Mouse (Mus musculus) adrenal gland, adult 18-20 months (tissue): ENCODE results near the gene Clta. TPM values are rescaled to one million over a fixed set of nuclear protein-coding genes. Genes with fewer than 3 reads are reported as not detected.
"Not testable (repeated sequence)": the region's sequence is repeated elsewhere in the genome, so short reads cannot be mapped to it uniquely, and the experiment has no call there.

Experiments
- DNase-seq, 2 experiments: peaks; one replicate each; pipeline ENCODE4 v3.0.0; 2021 to 2022; ENCODE audit warnings: low spot score in 2 of 2
- total RNA-seq, 2 experiments: library from RNA; stranded (reverse); gene quantifications; 1 replicate in 1 of 2; 2 replicates in 1 of 2; pipeline ENCODE4 v1.2.3; 2021

The Clta gene
- total RNA-seq, 2 experiments from 2014 or later = 169 to 180 TPM

DNA sequence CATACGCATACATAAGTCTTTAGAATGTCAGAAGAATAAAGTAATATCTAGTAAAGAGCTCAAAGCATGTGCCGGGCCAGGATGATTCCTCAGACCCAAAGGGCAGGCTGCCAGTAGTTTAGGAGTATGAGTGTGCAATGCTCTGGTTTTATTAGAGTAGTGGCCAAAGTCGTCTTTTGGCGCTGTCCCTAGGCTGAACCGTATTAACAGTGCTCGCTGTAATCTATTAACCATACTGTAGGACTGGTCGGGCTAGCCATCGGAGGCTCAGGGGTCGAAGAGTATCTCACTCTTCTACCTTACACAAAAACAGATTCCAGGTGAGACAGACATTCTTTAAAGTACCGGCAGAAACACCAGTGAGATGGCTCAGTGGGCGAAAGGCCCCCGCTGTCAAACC, 12.5 kb downstream of the Clta start:
- peak in 1 of 2 experiments; percentile 9 for DNase-seq

DNA sequence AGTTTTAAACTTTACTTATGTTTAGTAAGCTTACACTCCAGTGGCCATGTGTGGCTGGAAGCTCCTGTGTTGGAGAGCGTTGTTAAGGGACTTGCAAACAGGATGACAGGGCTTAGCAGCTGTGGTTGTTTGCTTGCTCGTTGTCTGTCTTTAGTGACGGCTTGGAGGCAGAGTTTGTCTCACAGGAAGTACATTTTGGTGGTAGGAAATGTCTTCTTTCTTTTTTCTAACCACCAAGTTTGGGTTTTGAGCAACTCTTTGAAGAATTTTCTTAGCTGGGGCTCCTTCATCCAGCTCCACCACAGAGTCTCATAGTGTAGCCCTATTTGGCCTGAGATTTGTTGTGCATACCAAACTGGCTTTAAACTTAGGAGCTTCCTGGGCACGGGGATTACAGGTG, 18.1 kb downstream of the Clta start:
- no peak for DNase-seq

DNA sequence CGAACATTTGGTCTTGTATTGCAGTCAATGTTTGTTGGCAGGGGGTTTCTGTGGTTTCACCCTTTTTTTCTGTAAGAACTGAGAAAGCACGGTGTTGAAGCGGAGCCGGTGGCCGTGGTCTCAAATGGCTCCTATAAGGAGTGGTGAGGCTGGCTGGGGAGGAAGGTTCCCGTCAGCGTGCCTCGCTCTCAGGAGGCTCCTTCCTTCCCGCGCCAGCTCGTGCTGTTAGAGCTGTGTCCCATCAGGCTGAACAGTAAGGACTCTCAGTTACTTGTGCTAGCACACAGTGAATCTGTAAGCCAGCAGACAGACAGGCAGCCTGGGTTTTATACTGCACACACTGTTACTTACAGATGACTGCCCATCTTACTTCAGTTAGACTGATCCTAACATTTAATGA, 18.5 kb downstream of the Clta start:
- no peak for DNase-seq

DNA sequence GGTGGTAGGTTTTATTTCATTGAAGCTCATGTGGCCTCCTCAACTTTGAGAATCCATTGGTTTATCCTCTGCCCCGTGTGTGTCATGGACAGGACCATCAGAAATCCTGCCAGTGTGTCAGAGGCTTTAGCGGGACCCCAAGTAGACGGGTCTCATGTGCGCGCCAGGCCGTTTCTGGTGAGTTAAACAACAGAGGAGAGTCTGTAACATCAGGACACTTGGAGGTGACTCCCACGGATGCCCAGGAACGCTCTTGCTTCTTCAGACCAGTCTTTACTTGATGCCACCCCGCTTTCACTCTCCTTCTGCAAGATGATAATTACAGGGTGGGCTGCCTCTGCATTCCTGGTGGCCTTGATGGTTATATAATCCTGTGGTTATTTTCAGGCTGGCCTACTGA, 19.4 kb downstream of the Clta start:
- no peak for DNase-seq

DNA sequence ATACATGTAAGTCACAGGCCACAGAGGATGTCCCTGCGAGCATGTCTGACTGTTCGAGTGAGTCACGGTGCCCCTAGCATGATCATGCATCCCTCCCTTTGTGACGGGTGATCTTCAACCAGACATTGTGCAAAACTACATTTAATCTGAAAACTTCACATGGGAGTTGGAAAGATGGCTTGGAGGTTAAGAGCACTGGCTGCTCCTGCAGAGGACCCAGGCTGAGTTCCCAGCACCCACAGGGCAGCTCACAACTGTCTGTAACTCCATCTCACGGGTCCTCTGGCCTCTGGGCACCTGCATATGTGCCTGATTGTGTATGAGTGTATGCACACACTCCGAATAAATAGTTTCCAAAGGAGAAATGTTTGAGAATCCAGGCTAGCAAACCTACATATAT, 20.0 kb downstream of the Clta start:
- no peak for DNase-seq

DNA sequence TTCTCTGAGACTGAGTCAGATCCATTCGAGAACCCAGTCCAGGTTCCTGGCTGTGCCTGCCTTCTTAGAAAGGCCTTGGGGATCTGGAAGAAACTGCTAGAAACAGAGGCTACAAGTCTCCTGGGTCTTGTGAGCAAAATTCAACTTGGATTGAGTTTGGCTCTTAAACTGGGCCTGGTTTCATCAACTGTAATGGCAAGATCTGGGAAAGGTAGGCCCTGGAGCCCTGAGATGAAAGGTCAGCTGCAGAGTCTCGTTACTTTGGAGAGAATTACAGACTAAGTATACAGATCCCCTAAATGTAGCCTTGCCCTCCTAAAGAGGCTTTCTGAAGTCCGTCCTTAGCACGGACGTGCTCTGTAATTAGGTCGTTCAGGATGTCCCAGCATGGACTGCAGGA, 21.3 kb downstream of the Clta start:
- DNase-seq = no peak

DNA sequence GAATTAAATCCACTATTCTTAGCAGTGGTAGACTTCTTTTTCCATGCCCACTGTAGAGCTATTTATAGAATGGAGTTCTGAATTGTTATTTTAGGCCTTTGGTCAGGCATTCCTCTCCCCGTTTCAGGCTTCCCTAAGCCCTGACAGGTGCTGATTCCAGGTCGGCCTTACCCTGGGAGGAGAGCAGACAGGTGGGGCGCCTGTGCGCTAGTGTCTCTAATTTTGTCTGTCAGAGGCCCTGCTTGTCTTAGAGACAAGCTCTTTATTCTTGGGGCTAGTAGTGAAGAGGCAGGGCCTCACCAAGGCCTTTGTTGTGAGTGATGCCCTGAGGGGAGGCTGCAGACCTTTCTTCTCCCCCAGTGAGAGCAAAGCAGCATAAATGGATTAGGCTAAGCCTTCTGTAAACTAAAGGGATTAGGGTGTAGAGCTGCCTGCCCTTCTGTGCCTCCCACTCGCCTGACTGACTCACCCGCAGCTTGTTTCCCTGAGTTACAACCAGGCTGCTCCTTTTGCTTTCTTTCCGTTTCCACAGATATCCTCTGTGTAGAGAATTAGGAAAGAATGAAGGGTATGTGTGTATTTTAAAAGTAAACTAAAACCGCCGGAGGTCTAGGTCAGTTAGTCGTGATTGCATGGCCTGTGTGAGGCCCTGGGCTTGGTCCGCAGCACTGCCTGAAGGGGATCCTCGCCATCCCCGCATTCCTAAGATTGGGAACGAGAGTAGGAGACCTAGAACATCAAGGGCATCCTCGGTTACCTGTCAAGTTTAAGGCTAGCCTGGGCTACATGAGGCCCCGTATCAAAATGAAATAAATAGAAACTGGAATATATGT, 24.3 kb downstream of the Clta start:
- DNase-seq = no peak

DNA sequence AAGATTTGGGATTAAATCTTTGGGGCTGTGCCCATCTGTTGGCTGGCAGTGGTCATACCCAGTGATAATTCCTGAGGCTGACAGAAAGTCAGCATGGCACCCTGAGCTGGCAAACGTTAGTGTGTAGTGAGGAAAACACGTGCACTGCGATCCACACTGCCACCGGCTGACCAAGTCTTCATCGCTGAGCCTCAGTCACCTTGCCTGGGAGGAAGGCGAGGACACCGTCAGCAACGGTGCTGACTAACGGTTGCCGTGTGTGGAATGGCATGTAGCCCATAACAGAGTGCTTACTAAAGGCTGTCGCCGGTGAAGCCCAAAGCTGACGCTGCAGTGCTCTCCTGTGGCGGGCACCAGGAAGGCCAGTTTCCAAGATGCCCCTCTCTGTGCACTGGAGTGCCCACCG, 25.4 kb downstream of the Clta start:
- DNase-seq = no peak

DNA sequence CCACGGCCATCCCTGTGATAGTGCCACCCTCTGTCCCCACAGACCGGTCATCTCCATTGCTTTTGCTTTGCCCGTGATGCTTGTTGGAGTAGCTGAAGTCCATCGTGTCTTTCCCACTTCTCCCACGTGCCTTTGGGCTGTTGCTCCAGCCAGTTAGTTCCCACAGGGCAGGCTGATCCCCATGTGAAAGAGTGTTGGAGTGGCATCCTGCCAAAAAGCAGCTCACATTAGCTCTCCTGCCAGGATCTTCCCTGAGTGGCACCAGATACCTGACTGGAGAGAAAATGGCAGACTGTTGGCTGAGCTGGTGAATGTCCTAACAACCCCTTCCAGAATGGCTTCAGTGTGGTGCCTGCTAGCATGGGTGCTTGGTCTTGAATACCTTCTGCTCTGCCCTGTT, 27.3 kb downstream of the Clta start:
- DNase-seq = no peak

DNA sequence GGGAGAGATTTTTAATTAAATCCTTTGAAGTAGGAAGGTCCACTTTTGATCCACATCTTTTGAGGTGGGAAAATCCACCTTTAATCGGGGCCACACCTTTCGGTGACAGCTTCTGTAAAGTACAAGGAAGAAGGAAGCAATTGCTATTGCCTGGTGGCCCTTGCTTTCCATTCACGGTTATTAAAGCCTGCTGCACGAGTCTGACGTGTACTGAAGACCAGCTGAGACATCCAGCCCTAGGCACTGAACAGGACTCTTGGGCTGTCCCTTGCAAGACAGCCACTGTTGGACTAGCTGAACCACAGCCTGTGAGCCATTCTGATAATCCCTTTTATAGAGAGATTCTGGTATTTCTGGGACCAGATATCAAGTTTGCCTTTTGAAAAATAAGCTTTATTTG, 32.2 kb downstream of the Clta start:
- no peak for DNase-seq

DNA sequence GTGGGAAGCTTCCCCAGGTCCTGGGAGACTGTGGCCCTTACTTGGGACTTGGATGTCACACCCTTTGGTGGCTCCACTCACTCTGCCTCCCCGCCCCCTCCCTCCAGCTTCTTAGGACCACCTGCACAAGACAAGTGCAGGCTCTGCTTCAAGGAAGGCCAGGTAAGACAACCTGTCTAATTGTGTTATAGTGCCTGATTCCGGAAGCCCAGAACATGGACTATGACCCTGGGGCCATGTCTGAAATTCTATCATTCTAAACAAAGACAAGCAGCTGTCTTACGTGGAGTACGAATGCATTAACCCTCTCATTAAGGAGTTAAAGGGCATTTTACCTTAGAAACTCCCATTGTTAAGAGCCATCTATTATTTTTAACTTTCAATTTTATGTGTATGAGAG, 36.5 kb downstream of the Clta start:
- DNase-seq = no peak

DNA sequence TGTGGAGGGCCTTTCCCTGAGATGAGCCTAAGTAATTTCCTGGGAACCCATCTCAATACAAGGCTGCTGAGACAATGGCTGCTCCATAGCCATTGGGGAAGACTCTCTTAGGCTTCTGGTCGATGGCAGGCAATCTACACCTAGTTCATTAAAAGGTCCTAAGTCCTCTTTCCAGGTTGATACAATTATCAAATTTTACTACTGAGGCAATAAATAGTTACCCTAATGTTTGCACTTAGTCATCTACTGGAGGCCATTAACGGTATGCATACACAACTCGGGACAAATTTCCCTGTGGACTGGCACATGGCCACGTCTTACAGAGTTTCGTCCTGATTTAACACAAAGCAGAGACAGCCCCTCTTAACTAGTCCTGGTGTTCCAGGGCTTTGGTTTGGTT, 38.2 kb downstream of the Clta start:
- no peak for DNase-seq

DNA sequence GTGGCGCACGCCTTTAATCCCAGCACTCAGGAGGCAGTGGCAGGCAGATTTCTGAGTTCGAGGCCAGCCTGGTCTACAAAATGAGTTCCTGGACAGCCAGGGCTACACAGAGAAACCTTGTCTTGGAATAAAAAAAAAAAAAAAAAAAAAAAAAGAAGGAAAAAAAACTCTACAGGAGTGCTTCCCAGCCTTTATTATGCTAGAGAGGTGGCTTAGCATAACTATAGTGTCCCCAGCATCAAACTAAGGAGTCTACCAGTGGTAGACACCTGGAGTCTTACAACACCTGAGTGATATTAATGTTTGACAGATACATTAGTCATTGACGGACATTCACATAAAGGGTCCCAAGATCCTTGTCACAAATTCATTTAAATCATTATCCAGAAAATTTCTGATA, 38.9 kb downstream of the Clta start:
- not testable (repeated sequence) for DNase-seq

DNA sequence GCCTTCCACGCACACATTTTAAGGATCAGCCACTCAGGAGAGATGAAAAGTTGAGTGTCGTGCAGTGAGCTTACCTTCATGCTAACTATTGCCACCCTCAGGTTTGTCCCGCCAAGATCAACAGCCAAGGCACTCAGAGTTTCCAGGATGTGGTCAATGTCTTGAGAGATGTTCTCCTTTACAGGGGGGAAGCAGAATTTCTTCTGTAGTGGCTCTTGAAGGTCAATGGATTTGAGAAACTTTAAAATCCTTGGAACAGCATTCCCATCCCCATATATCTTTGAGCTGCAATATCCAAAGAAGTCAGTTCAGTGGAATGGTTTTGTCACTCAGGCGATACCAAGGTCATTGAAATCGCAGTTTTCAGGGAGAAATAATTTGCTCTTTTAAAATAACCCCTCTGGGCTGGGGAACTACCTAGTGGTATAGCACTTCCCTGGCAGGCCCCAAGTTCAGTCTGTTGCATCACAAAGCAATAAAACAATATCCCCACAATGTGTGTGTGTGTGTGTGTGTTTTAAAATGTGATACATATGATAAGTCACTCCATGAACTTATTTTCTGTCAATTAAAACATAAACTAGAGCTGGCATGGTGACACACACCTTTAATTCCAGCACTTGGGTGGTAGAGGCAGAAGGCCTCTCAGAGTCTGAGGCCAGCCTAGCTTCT, 40.6 kb downstream of the Clta start:
- no peak for DNase-seq

DNA sequence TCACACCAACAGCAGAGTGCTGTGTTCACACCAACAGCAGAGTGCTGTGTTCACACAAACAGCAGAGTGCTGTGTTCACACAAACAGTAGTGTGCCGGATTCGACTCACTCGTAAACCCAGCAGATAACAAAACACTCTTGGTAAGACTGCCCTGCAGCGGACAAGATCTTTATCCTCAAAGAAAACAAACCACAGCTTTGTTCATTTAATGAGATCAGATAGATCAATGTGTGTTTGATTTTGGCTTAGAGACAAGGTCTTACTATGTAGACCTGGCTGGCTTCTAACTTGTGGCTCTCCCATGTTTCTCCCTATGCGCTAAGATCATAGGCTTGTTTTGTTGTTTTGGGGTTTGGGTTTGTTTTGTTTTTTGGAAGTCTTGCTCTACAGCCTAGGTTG, 41.8 kb downstream of the Clta start:
- no peak for DNase-seq

DNA sequence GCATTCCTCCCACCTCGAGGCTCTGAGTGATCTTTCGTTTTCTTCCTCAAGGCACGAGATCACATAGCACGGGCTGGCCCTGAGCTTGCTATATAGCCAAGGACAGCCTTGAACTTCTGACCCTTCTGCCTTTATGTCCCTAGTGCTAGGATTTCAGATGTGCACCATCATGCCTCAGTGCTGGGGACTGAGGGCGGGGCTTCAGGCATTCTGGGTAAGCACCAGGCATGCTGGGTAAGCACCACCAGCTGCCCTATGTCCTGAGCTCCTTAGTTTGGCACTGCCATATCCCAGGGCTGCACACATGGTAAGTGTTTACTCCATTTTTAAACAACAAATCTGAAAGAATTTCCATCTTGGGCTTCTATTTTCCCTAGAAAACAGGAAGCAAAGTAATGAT, 45.6 kb downstream of the Clta start:
- DNase-seq = no peak

DNA sequence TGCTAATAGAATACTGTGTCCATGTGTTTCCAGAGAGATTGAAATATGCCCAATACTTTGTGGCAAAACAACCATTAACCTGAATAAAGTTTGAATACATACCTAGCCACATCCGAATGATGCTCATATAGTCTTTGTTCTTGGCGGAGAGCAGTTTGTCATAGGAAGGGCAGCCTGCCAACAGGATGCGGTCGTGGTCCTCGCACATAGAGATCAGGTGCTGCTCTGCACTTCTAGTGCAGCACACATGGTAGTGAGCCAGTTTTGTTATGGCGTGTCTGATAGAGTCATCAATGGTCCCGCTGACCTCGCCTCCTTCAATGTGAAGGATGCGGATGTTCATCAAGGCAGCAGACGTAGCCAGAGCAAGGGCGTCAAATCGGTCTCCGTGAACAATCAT, 55.4 kb downstream of the Clta start:
- DNase-seq = no peak

DNA sequence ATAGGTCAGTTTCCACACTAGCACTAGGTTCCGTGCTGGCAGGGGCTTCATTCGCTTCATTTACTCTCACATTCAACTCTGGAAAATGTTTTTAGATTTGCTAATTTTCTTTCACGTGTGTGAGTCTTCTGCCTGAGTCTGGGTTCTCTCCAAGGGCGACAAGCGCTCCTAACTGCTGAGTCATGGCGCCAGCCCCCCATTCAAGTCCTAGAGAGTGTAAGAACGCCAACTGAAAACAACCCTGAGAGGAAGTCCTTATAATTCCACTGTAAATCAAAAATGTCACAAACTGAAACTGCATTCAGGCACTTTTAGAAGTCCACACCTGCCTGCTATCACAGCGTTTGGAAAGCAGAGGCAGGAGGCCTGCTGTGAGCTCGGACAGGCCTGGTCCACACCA, 57.8 kb downstream of the Clta start:
- peak in 1 of 2 experiments; percentile 8 for DNase-seq

DNA sequence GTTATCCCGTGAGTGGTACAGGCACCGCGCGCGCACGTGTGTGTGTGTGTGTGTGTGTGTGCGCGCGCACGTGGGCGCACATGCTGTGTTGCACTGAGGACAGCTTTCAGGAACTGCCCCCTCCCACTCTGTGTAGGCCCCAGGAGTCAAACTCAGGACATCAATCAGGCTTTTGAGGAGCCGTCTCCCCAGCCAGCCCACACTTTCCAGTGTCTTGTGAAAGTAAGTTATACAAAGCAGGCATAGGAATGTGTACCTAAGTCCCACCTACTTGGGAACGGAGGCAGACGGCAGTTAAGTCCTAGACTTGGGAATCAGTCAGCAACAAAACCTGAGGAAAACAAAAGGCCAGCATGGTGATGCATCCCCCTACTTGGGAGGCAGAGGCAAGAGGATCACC, 58.6 kb downstream of the Clta start:
- DNase-seq = no peak

DNA sequence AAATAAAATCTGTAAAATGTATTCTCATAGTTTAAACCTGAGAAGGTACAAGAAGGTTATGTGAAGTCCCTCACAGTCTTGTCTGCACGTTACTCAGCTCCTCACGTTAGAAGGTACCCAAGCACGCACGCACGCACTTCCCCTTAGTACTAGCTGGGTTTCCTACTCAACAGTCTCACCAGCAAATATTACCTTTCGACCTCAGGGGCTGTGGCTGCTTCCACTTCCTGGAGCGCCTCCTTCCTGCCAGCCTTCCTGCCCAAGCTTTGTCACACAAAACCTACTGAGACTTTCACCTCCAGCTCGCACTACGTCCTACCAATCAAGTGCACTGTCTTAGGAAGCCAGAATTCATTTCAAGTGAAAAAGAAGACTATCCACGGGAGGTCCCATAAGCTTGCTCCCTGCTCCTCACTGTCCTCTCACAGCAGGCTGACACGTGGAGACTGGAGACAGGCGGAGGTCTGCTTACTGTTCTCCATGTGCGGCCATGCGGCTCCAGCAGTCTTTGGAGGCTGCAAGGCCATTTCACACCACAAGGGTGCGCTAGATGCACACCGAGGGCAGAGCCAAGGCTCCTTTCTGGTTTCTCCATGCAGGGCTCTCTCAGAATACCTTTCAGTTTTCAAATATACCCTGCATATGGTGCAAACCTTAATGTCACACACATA, 61.2 kb downstream of the Clta start:
- DNase-seq = peak; percentile 94

DNA sequence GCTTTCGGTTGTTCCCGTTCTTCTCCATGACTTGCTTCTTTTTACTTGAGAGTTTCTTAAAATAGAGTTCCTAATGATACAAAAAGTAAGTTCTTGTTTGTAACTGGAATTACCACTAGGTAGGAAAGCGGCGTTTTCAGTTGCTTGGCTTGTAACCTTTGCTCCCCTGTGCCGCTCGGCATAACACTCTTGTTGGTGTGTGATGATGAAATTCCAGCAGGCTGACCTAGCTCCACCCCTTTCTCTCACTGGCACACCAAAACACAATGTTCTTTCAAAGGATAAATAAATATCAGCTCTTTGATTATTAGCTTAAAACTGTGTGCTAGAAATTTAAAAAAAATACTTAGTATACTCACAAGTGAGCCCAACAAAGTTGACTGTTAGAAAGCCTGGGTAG, 62.6 kb downstream of the Clta start:
- no peak for DNase-seq

DNA sequence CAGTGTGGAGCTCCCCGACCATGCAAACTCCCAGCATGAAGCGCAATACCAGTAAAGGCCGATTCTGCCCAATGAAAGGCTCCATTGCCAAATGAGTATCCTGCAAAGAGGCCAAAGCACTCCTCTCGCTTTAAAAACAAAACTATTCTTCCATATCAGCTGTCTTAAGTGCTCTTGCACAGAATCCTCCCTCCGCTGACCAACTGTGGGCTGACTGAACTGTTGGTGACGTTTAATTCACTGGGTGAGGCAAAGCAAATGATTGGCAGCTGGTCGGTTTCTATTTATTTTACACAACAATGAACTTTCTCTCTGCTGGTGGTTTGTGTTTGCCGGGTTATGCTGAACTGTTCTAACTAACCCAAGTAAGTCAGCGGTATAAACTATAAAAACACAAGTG, 64.5 kb downstream of the Clta start:
- no peak for DNase-seq
